Mouse (Mus musculus) R1 (cell line): Measurements from ENCODE around the gene Ssbp3.

ENCODE experiments used
- DNase-seq: peaks from one replicate; pipeline ENCODE4 v3.0.0-alpha.2; 2018; ENCODE audit warnings: low read depth, low spot score

Ssbp3 gene

DNA sequence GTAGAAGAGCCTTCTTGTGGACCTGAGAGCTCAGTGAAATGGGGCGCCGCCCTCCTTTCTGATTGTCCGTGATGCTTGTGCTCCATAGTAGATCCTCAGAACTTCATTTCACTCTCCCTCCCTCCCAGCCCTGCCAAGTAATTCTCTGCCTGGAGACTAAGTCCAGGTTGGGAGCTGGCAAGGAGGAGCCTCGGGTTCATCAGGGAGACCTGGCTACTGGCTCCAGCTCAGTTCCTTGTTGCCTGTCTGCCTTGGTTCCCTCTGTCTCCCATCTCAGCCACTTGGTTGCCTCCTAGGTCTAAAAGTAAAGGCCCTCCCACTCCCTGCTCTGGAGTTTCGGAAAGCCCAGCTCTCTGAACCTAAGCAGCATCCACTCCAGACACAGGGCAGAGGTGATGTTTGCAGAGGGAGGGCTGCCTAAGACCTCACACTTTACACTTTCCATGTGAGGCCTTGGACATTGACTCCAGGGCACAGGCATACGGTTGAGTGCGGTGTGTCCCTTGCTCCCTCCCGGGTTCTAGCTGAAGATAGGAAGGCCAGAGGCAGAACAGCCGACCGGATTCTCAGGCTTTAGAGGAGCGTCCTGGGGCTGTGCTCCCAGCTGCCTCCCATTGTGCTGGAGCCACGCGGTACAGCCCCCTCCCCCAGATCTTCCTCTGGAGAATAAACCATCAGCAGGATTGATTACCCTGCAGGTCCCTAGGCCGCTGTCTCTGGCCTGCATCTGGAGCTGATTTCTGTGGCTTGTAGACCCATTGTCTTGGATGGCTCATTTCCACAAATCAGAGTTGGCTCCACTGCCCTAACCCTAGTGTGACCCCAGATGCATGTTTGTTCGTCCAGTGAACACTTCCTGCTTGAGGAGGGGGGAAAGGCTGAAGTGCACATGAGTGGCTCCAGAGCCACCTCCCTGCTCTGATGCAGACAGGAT, 75.7 kb downstream of the Ssbp3 start:
- DNase-seq, result peak; percentile 92

GRCm38 (mm10) chr4:106987725-106988364, 77.3 kb downstream of the Ssbp3 start:
- peak; percentile 78 for DNase-seq

DNA sequence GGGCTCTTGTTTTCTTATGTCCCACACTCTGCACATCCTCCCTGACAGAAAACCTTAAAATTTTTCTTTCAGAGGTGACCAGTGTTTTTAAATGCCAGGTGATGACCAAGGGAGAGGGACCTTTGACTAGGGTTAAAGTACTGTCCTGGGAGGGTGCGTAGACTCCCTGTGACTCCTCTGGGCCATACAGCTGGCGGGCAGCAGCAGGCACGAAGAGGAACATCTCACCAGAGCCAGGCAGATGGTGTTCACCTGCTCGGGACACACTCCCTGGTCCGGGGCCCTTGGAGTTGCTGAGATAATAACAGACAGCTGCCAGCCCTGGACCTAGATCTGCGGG, 78.4 kb downstream of the Ssbp3 start:
- no peak for DNase-seq

GRCm38 (mm10) chr4:106989226-106989983, 78.9 kb downstream of the Ssbp3 start:
- DNase-seq, result peak; percentile 35

DNA sequence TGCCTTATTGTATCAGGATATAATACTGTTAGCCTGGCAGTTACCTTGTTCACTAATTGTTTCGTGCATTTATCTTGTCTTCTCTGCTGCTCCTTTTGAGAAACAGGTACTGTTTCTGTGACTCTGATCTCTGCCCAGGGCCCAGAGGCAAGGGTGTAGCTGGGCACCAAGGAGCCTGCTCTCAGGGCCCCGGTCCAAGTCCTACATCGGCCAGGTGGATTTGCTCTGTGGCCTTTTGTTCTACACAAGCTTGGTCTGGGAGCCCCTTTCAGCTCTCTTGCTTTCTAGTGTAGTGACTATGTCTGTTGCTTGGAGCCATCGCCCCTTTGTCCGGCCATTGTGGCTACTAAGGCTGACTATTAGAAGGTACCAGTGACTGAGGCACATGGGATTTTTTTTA, 82.6 kb downstream of the Ssbp3 start:
- DNase-seq, result no peak

- DNase-seq, result no peak
These were observed 83.8 kb downstream of the Ssbp3 start for GRCm38 (mm10) chr4:106994252-106994651.

DNA sequence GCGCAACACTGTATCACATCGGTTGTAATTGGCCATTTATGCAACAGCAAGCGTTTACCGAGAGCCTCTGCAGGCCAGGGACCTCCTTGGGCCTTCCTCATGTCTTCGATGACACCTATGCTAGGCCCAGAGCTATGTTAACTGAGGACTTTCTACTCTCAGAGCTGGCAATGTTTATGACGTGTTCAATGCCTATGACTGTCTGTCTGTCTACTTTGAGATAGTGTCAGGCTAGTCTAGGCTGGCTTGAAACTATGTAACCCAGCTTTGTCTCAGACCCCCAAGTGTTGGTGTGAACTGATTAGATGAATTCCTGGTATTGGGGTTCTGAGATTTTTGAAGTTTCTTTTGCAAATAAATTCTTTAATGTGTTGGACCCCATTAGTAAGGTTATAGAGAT, 84.6 kb downstream of the Ssbp3 start:
- DNase-seq, result no peak

DNA sequence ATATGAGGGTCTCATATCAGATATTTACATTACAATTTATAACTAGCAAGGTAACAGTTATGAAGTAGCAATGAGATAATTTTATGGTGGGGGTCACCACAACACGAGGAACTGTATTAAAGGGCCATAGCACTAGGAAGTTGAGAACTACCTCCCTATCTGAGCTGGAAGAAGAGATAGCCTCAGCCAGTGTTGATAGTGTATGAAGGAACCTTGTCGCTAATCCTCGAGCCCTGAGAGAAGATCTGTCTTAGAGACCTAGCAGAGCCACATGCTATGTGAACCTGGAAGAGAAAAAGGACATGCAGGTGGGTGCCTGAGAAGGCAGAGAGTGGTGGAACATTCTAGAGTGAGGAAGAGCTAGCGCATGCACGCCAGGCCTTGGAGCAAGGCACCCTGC, 85.0 kb downstream of the Ssbp3 start:
- no peak for DNase-seq

DNA sequence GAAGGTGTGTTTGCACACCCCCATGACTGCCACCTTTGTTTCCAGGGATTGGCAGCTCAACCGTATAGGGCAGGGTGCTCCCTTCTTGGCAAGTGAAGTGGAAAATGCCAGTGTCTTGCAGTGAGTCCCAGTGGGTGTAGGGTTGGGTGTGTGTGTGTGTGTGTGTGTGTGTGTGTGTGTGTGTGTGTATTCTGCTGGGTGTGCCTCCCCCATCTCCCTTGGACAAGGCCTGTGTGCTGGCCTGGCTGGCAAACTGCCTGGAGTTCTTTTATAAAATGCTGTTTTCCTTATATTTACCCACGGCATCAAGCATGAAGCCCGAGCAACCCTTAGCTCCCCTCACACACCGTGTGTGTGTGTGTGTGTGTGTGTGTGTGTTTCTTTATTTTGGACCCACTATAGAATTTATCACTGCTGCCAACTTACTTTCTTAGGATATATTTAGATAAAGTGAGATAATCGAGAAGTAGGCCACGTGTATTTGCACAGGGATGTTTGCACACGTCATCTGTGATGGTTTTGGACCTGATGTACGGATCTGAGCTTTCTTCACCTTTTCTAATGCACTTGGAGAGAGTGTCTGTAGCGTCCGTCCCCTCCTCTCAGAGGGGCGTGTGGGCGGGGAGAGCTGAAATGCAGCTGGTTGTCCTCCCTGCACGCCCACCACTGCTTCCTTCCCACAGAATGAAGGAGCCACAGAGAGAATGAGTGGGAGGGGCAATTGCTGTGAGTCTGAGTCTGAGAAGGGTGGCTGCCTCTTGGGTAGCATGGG, 86.0 kb downstream of the Ssbp3 start:
- DNase-seq, result no peak

GRCm38 (mm10) chr4:107001259-107001810, 90.8 kb downstream of the Ssbp3 start:
- no peak for DNase-seq

GRCm38 (mm10) chr4:107001916-107002488, 91.5 kb downstream of the Ssbp3 start:
- no peak for DNase-seq

DNA sequence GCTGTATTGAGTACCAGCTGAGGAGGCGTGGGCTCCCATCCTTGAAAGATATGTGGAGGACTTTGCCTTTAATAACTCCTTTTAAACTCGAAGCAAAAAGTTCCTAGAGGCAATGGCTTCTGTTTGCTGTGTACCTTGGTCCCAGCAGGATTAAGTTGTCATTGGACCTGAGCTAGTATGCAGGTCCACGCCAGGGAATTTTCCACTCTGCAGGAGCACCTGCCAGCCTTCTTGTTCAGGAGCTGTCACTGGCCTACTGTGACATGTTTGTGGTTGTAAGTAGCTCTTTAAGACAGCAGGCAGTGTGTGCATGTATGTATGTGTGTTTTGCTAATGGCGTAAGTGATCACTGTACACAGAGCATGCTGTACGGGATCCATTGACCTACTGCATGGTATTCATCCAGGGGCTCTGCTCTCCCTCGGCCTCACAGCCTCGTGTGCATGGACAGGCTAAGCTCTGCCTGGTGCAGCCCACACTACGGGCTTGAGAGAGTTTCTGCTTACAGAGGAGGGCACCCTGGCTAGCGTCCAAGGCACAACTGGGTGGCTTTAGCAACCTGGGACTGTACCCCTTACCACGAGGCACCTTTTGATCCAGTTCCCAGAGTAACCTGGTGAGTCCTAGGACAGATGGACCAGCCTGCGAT, 92.1 kb downstream of the Ssbp3 start:
- no peak for DNase-seq

- no peak for DNase-seq
These were observed 92.7 kb downstream of the Ssbp3 start for GRCm38 (mm10) chr4:107003199-107003598.

GRCm38 (mm10) chr4:107003786-107004185, 93.3 kb downstream of the Ssbp3 start:
- DNase-seq, result no peak

DNA sequence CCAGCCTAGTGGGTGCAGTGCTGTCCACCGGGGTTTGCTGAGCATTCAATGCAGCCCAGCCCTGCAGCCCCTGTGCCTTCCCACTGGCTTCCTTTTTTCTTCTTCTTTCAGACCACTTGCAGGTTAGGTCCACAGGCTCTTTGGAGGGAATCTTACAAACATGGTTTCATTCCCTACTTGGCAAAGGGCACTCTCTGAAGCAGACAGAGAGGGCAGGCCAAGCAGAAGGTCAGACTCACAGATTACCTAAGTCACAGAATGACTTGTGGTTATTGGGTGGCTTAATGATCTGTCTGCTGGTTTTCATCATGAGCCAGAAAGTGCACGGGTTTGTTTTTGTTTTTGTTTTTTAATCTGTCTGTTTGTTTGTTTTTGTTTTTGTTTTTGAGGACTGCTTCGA, 93.8 kb downstream of the Ssbp3 start:
- no peak for DNase-seq

DNA sequence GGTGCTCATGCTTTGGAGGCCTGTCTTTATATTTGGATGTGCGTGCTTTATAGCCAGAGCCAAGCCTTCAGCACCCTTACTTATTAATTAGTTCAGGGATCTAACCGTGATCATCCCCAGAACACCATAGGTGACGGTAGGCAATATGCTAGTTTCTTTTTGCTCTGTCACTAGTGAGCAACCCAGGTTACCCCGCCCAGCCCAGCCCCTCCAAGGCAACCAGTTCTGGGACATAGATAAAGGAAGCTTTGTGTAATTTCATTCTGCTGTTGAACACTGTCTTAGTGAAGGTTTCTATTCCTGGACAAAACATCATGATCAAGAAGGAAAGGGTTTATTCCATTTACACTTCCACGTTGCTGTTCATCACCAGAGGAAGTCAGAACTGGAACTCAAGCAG, 94.7 kb downstream of the Ssbp3 start:
- no peak for DNase-seq

- no peak for DNase-seq
These were observed 95.7 kb downstream of the Ssbp3 start for GRCm38 (mm10) chr4:107006229-107006628.

DNA sequence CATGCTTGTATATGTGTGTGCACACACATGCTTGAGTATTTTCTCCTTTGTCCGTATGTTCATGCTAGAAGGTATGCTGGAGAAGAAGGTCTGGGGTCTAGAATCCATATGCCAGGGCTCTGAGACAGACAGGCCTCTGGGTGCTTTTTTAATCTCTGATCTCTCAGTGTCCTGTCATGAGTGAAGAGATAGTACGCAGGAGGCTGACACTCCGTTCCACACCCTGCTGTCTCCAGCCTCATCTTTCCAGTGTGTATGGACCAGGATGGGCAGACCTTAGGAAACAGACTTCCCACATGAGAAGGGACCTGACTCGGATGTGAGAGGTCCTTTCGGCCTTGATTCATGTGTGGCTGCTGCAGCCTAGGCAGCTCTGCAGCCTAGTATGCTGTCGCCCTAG, 96.3 kb downstream of the Ssbp3 start:
- no peak for DNase-seq

DNA sequence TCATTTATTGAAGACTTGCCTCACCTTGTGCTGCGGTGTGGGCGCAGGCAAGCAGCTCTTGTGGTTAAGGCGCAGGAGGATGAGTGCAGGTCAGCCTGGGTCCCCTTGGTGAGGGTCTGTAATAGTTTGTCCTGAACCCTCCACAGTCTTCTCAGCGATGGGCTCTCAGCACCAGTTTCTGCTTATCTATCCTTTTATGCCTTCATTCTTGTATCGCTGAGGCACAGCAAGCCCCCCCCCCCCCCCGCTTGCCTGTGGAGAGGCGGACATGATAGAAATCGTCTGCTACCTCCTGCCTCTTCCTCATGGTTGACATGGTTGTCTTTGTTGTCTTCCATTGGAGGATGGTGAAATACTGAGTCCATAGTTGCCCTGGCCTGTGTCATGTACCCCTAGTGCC, 96.9 kb downstream of the Ssbp3 start:
- no peak for DNase-seq

DNA sequence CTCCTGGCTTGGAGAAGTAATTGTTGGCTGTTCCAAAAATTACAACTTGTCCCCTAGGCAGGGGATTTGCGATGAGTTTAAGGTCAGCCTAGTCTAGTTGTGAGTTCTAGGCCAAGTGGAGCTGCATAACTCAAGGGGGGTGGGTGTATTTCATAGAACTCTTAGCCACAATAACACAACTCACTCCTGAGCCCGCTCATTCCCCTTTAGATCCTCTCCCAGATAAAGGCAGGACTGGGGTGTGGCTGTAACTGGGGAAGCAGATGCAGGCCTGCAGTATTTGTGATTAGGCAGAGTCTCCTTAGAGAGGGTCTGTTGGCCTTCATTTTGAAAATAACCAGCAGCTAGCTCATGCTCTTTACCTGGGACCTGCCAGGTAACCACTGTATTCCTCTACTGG, 97.7 kb downstream of the Ssbp3 start:
- DNase-seq, result no peak

DNA sequence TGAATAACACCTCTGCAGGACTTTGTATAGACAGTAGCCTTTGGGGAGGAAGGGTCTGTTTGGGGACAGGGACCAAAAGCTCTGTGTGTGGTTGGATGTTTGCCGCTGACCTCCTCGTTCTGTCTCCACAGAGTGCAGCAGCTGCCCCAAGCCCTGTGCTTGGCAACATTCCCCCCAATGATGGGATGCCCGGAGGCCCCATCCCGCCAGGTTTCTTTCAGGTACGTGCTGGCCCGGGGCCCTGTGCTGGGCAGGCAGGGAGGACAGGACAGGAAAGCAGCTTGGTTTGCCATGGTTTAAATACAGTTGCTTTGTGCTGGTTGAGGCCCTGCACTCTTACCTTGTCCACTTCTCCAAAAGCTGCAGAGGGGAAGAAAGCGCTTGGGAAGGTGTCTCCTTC, 99.0 kb downstream of the Ssbp3 start:
- no peak for DNase-seq
